Mouse (Mus musculus): ENCODE results near the gene Txndc17.

Txndc17 gene

GRCm38 (mm10) chr11:72207834-72208377 lies 559 bp downstream of the Txndc17 start:
- ChIA-PET CTCF (interaction anchor here in 1 of 4 experiments (1.6 to 2.1 kb wide), 2 partner anchors 13 to 104 kb away, joined by 4 to 6 read pairs; no protein-coding TSS in a partner anchor), POLR2A (interaction anchor here in 2 of 4 experiments (0.5 to 2.5 kb wide), 4 partner anchors 13 to 79 kb away, joined by 3 to 10 read pairs (median 4); no protein-coding TSS in a partner anchor)

- POLR2A ChIA-PET = no interaction called here
These were observed 7.5 kb downstream of the Txndc17 start for GRCm38 (mm10) chr11:72214591-72215409.

DNA sequence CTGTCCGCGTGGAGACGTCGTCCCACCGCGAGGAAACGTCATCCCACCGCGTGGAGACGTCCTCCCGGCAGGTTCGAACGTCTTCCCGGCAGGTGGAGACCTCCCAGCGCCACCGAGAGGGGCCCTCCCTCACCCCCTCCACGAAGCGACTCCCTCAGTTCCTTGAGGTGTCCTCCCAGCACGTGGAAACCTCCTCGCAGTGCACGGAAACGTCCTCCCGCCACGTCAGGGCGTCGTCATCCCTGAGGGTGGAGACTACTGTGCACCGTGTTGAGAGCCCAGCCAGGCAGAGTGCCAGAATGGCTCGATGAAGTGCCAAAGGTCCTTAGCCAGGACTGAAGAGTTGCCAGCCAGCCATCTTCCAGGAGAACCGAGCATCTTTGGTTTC lies 8.1 kb downstream of the Txndc17 start, which contains the start of gene Med31:
TSS of gene Med31 (minus strand) at position 183 of the 388 bp plus-strand sequence.
- ChIA-PET CTCF (no interaction called here), POLR2A (no interaction called here)

More at GRCm38 (mm10) chr11:72214591-72215409, 7.5 kb downstream of the Txndc17 start:
- CTCF ChIA-PET = no interaction called here

- CTCF ChIA-PET = no interaction called here
- POLR2A ChIA-PET = no interaction called here
These were observed 9.8 kb downstream of the Txndc17 start for GRCm38 (mm10) chr11:72217116-72217515.

DNA sequence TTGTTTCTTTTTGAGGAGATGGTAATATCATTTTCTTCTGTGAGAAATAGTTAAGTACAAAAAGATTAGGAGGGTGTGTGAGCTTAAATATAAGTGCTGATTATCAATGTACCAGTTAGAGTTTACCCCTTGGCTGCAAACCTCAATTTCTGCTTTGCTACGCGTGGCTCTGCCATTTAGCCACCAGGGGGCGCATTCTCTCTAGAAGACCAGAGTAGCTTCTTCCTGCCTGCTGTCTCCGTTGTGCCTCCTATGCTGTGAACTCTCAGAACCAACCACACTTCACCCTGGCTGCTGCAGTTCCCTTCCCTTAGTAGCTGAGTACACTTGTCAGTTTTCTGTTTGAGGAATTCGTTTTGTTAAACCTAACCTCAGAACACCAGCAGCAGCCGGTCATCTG lies 13.9 kb downstream of the Txndc17 start:
- ChIA-PET POLR2A (interaction anchor here in 3 of 4 experiments (0.7 to 1.9 kb wide), 13 partner anchors 12 to 213 kb away, joined by 3 to 10 read pairs (median 4); partner anchors contain the start of genes 4933427D14Rik (in 2 of the 3), Gm43951 (in 2 of the 3), Txndc17 (in 1 of the 3) and Xaf1 (in 1 of the 3)), CTCF (interaction anchor here (0.5 to 2.3 kb wide), 86 partner anchors 8 to 727 kb away, joined by 3 to 38 read pairs (median 4); partner anchors contain the start of genes Fbxo39 (in 2 of the 4), Ggt6 (in 2 of the 4), 4933427D14Rik (in 1 of the 4) and Gm43951 (in 1 of the 4))

GRCm38 (mm10) chr11:72223414-72223813 lies 16.1 kb downstream of the Txndc17 start:
- ChIA-PET CTCF (interaction anchor here in 3 of 4 experiments (1.1 to 3.9 kb wide), 18 partner anchors 60 to 341 kb away, joined by 3 to 40 read pairs (median 6); partner anchors contain the start of genes Smtnl2 (in 1 of the 3) and Xaf1 (in 1 of the 3)), POLR2A (interaction anchor here in 2 of 4 experiments (1.1 to 1.7 kb wide), 3 partner anchors 43 to 120 kb away, joined by 3 to 5 read pairs (median 5); partner anchors contain the start of gene Xaf1 (in 1 of the 2))

DNA sequence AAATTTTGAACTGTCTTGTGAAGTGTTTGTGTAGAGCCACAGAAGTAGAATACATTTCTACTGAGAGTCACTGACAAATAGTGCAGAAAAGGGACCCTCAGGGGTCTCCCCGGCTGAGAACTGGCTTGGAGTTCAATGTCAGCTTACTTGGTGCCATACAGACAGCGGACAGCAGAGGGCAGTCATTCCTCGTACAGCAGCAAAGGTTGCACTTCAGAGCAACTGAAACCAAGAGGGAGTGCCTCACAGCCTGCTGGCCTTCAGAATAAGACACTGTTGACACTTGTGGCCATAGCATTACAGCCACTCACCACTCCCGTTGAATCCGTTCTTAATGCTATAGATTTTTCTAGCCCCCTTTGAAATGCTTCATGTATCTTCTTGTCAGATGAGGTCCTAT lies 17.5 kb downstream of the Txndc17 start:
- POLR2A ChIA-PET = interaction anchor here in 3 of 4 experiments (0.7 to 1.8 kb wide), 8 partner anchors 10 to 205 kb away, joined by 3 to 5 read pairs (median 4); partner anchors contain the start of gene Xaf1 (in 1 of the 3)
- CTCF ChIA-PET = interaction anchor here (0.5 to 3.9 kb wide), 60 partner anchors 10 to 339 kb away, joined by 3 to 40 read pairs (median 4); partner anchors contain the start of genes Xaf1 (in 2 of the 4), Fbxo39 (in 1 of the 4), Ggt6 (in 1 of the 4) and Smtnl2 (in 1 of the 4)

DNA sequence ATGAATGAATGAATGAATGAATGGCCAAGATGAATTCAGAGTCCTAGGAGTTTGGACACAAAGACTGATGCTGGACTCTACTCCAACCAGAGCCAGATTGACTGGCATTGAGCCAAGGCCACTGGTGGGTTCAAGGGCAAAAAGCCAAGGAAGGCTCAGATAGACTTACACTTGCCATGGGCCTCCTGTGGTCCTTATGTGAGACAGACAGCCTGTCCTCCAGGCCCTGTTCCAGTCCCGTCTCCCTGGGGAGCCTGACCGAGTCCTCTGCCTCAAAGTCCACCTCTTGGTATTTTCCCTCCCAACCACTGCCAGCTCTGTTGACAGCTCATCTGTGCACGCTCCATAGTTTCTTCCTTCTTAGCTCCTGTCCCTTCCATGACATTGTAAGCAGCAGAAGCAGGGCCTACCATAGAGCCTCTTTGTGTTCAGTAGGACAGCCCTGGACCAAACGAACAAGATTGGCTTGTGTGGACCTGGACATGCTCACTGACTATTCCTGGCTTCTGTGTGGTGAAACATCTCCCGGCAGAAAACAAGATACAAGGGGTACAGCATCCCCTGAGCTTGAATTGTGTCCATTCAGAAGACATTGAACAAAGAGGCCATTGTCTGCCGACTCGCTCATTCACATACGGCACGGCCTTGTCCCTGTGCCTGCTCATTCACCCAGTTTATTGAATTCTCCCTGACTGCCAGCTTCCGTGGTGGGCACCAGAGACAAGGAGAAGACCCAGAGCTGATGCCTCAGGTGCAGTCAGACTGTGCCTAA lies 18.9 kb downstream of the Txndc17 start:
- POLR2A ChIA-PET = interaction anchor here in 3 of 4 experiments (0.6 to 2.4 kb wide), 5 partner anchors 60 to 130 kb away, joined by 3 to 6 read pairs (median 3); partner anchors contain the start of gene Xaf1 (in 1 of the 3)
- CTCF ChIA-PET = interaction anchor here in 3 of 4 experiments (0.6 to 3.9 kb wide), 15 partner anchors 40 to 209 kb away, joined by 3 to 40 read pairs (median 5); partner anchors contain the start of genes Ggt6 (in 1 of the 3) and Xaf1 (in 1 of the 3)

GRCm38 (mm10) chr11:72226901-72227300 lies 19.6 kb downstream of the Txndc17 start:
- POLR2A ChIA-PET = interaction anchor here in 2 of 4 experiments (1.1 to 2.4 kb wide), 3 partner anchors 74 to 131 kb away, joined by 3 to 6 read pairs (median 3); partner anchors contain the start of gene Xaf1 (in 1 of the 2)
- CTCF ChIA-PET = interaction anchor here (0.5 to 3.9 kb wide), 11 partner anchors 39 to 1482 kb away, joined by 3 to 34 read pairs (median 4); partner anchors contain the start of genes Ggt6 (in 1 of the 4) and Xaf1 (in 1 of the 4)

GRCm38 (mm10) chr11:72228513-72228912 lies 21.2 kb downstream of the Txndc17 start:
- POLR2A ChIA-PET = interaction anchor here in 1 of 4 experiments (1.2 kb wide), 2 partner anchors 23 to 58 kb away, joined by 3 read pairs; no protein-coding TSS in a partner anchor

GRCm38 (mm10) chr11:72232068-72232467 lies 24.7 kb downstream of the Txndc17 start:
- CTCF ChIA-PET = interaction anchor here in 1 of 4 experiments (1.2 kb wide), 1 partner anchor 197 kb away, joined by 3 read pairs; no protein-coding TSS in a partner anchor
- POLR2A ChIA-PET = interaction anchor here in 1 of 4 experiments (0.5 kb wide), 1 partner anchor 176 kb away, joined by 4 read pairs; no protein-coding TSS in a partner anchor

More at GRCm38 (mm10) chr11:72228513-72228912, 21.2 kb downstream of the Txndc17 start:
- CTCF ChIA-PET = no interaction called here

- ChIA-PET POLR2A (interaction anchor here in 2 of 4 experiments (0.6 to 1.7 kb wide), 3 partner anchors 8 to 33 kb away, joined by 3 to 5 read pairs (median 3); no protein-coding TSS in a partner anchor), CTCF (interaction anchor here in 2 of 4 experiments (0.6 to 1.8 kb wide), 3 partner anchors 12 to 196 kb away, joined by 3 to 4 read pairs (median 4); no protein-coding TSS in a partner anchor)
These were observed 25.6 kb downstream of the Txndc17 start for GRCm38 (mm10) chr11:72232991-72233390.

- ChIA-PET CTCF (interaction anchor here in 2 of 4 experiments (1.0 to 1.8 kb wide), 3 partner anchors 9 to 109 kb away, joined by 3 to 4 read pairs (median 4); no protein-coding TSS in a partner anchor), POLR2A (interaction anchor here in 2 of 4 experiments (0.6 to 2.0 kb wide), 4 partner anchors 10 to 32 kb away, joined by 3 to 5 read pairs (median 4); no protein-coding TSS in a partner anchor)
These were observed 26.7 kb downstream of the Txndc17 start for GRCm38 (mm10) chr11:72234013-72234412.

- CTCF ChIA-PET = interaction anchor here in 1 of 4 experiments (1.5 kb wide), 1 partner anchor 19 kb away, joined by 4 read pairs; no protein-coding TSS in a partner anchor
- POLR2A ChIA-PET = no interaction called here
These were observed 32.9 kb downstream of the Txndc17 start for GRCm38 (mm10) chr11:72240062-72240860.

DNA sequence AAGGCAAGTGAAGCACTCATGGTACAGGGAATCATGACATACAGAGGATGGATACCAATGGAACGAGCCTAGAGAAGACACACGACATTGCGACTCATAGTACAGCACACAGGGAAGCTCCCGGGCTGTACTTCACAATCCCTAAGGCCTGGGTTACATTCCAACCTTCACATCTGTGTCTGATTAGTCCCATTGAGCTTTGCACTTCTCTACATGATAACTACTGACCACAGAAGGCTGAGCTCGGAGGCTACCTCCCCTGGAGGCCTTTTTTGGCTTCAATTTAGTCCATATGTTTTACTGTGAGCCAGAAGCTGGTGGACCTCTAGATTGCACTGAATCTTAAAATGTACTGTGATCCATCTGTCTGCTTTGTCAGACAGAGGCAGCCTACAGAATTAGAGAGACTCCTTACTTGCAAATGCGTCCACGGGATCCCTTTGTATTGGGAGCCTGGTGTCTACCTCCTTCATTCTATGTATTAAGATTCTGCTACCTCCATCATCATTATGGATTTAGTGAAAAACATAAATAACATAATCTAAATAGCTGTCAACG lies 37.9 kb downstream of the Txndc17 start:
- ChIA-PET CTCF (interaction anchor here in 1 of 4 experiments (1.2 kb wide), 1 partner anchor 24 kb away, joined by 3 read pairs; no protein-coding TSS in a partner anchor), POLR2A (no interaction called here)

DNA sequence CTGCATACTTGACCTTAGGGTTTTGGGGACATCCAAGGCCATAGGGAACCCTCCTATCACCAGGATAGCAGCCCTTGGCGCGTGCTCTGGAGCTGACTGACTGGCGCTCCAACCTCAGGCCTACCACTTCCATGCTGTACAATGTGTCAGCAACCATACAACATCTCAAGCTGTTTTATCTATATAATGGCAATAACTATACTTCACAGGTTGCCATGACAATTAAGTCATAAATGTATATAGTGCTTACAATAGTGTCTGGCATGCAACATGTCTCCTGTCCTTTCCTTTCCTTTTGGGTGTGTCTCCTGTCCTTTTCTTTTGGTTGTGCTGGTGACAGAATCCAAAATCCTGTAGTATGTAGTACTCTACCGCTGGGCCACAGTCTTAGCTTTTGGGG lies 48.3 kb downstream of the Txndc17 start:
- ChIA-PET CTCF (interaction anchor here in 1 of 4 experiments (0.7 to 2.0 kb wide), 2 partner anchors 10 to 88 kb away, joined by 3 to 7 read pairs; no protein-coding TSS in a partner anchor), POLR2A (interaction anchor here in 1 of 4 experiments (0.5 kb wide), 1 partner anchor 323 kb away, joined by 3 read pairs; no protein-coding TSS in a partner anchor)

Measured in embryonic stem cell, embryonic (primary cell).